In genomic region chr11:12381096-12381495, GRCm38 (mm10) we compare ENCODE assay signal across 23 mouse cellular contexts.
DNase-seq lines count a peak whose midpoint lies in the region; ATAC-seq and TF ChIP-seq lines count a peak whose summit lies in the region.
"Had no signal": no experiment of that assay in that cellular context is flagged by ENCODE, and none has a peak within 500 bp of the region (broad histone marks: within the 10 kb centered on the region; RNA-seq: fewer than 3 reads in every experiment).

No protein-coding gene starts in this region.

- H3K4me2 ChIP-seq in intestine, embryonic 15.5 days (replicated peaks): no peak overlapping the region
- no peak overlapping the region for H3K4me2 ChIP-seq in intestine, embryonic 16.5 days (ENCODE audit: low read depth, low read length)
- H3K4me2 ChIP-seq in stomach, embryonic 14.5 days (replicated peaks; ENCODE audit: low read depth, low read length): no peak overlapping the region
- no peak overlapping the region for H3K4me2 ChIP-seq in stomach, postnatal 0 days (replicated peaks; ENCODE audit: low read depth)
- H3K4me2 ChIP-seq: embryonic facial prominence, embryonic 12.5 days; embryonic facial prominence, embryonic 15.5 days; heart, embryonic 11.5 days; hindbrain, embryonic 12.5 days had no signal

- no peak overlapping the region for H3K9ac ChIP-seq in intestine, embryonic 15.5 days
- no peak overlapping the region for H3K9ac ChIP-seq in intestine, embryonic 16.5 days (ENCODE audit: low read depth, low read length)
- no peak overlapping the region for H3K9ac ChIP-seq in stomach, embryonic 14.5 days (replicated peaks; ENCODE audit: low read depth, low read length)
- no peak overlapping the region for H3K9ac ChIP-seq in stomach, postnatal 0 days (ENCODE audit: low read length)
- H3K9ac ChIP-seq: embryonic facial prominence, embryonic 12.5 days; embryonic facial prominence, embryonic 15.5 days; forebrain, postnatal 0 days; hindbrain, embryonic 12.5 days had no signal

- no peaks in the 10 kb centered on the region for H3K36me3 ChIP-seq in intestine, embryonic 15.5 days
- no peaks in the 10 kb centered on the region for H3K36me3 ChIP-seq in intestine, embryonic 16.5 days (ENCODE audit: control insufficient read depth, insufficient read depth, low read length)
- no peaks in the 10 kb centered on the region for H3K36me3 ChIP-seq in stomach, embryonic 14.5 days (ENCODE audit: control insufficient read depth, insufficient read depth, low read length)
- H3K36me3 ChIP-seq in stomach, postnatal 0 days (ENCODE audit: control insufficient read depth, insufficient read depth, low read length): no peaks in the 10 kb centered on the region
- H3K36me3 ChIP-seq: embryonic facial prominence, embryonic 12.5 days; embryonic facial prominence, embryonic 15.5 days; hindbrain, embryonic 12.5 days had no signal

- no peak for TF ChIP-seq CTCF in stomach, postnatal 0 days (IDR thresholded peaks at IDR 0.05; ENCODE audit: low read depth)

- no peak for ATAC-seq in intestine, embryonic 15.5 days
- no peak for ATAC-seq in intestine, embryonic 16.5 days
- ATAC-seq in stomach, embryonic 14.5 days (ENCODE audit: insufficient number of reproducible peaks, insufficient read depth, low FRiP score, low read depth): no peak
- ATAC-seq in stomach, postnatal 0 days (ENCODE audit: low FRiP score, low TSS enrichment): no peak
- ATAC-seq: activated CD4-positive, CD25-positive, alpha-beta regulatory T cell, adult 4 months; CD4-positive, CD25-positive, alpha-beta regulatory T cell, adult 4 months; forebrain, embryonic 14.5 days; forebrain, postnatal 0 days; hindbrain, postnatal 0 days had no signal

- H3K4me3 ChIP-seq in intestine, embryonic 15.5 days (replicated peaks): no peak overlapping the region
- H3K4me3 ChIP-seq in intestine, embryonic 16.5 days (ENCODE audit: low read length): no peak overlapping the region
- H3K4me3 ChIP-seq in stomach, embryonic 14.5 days (ENCODE audit: low read depth, low read length): no peak overlapping the region
- H3K4me3 ChIP-seq in stomach, postnatal 0 days (ENCODE audit: low read depth, low read length): no peak overlapping the region
- H3K4me3 ChIP-seq: embryonic facial prominence, embryonic 12.5 days; embryonic facial prominence, embryonic 15.5 days; gastrocnemius, adult 2 months; hindbrain, embryonic 12.5 days had no signal

- no peak for DNase-seq in stomach, postnatal 0 days (ENCODE audit: low spot score)
- DNase-seq in retina, postnatal 1 day: peak; percentile 52
- no peak for DNase-seq in layer of hippocampus, adult 9-10 months (ENCODE audit: low spot score)
- DNase-seq: adrenal gland, postnatal 14 days; cerebellum, adult 11 months; cerebellum, adult 2 months; cerebellum, adult 9-11 months; cerebellum, postnatal 25 days; forebrain, postnatal 0 days; gastrocnemius, adult 2 months; gastrocnemius, postnatal 14 days; heart, adult 11 months had no signal

- no peaks in the 10 kb centered on the region for H3K27me3 ChIP-seq in intestine, embryonic 15.5 days (replicated peaks)
- no peaks in the 10 kb centered on the region for H3K27me3 ChIP-seq in intestine, embryonic 16.5 days (replicated peaks; ENCODE audit: control insufficient read depth, insufficient read depth, low read length)
- H3K27me3 ChIP-seq in stomach, embryonic 14.5 days (ENCODE audit: control insufficient read depth, insufficient read depth, low read length): no peaks in the 10 kb centered on the region
- no peaks in the 10 kb centered on the region for H3K27me3 ChIP-seq in stomach, postnatal 0 days (ENCODE audit: control insufficient read depth, insufficient read depth, low read length)
- H3K27me3 ChIP-seq: embryonic facial prominence, embryonic 12.5 days; embryonic facial prominence, embryonic 15.5 days; hindbrain, embryonic 12.5 days had no signal

- 0 out of 2 replicates have a peak overlapping the region, but pooled peaks have one; percentile 51 for H3K27ac ChIP-seq in intestine, embryonic 15.5 days
- H3K27ac ChIP-seq in intestine, embryonic 16.5 days (ENCODE audit: low read length): no peak overlapping the region
- peak overlapping the region; percentile 39; the same call in 1 of the 2 replicates for H3K27ac ChIP-seq in stomach, embryonic 14.5 days (ENCODE audit: low read length)
- no peak overlapping the region for H3K27ac ChIP-seq in stomach, postnatal 0 days (replicated peaks)
- H3K27ac ChIP-seq: embryonic facial prominence, embryonic 12.5 days; embryonic facial prominence, embryonic 15.5 days; gastrocnemius, adult 2 months; hindbrain, embryonic 12.5 days; hindbrain, postnatal 0 days had no signal

- H3K9me3 ChIP-seq in intestine, embryonic 15.5 days: no peaks in the 10 kb centered on the region
- no peaks in the 10 kb centered on the region for H3K9me3 ChIP-seq in intestine, embryonic 16.5 days (ENCODE audit: control insufficient read depth, low read length)
- H3K9me3 ChIP-seq in stomach, embryonic 14.5 days (ENCODE audit: control insufficient read depth, low read depth, low read length): no peaks in the 10 kb centered on the region
- H3K9me3 ChIP-seq in stomach, postnatal 0 days (ENCODE audit: control insufficient read depth, low read length): no peaks in the 10 kb centered on the region
- H3K9me3 ChIP-seq: embryonic facial prominence, embryonic 12.5 days; embryonic facial prominence, embryonic 15.5 days; hindbrain, embryonic 12.5 days had no signal

- 84% methylated on average over 3 of the region's 3 CpGs for WGBS in intestine, embryonic 15.5 days
- WGBS in intestine, embryonic 16.5 days: 64% methylated on average over 3 of the region's 3 CpGs
- WGBS in stomach, embryonic 14.5 days: 76% methylated on average over 3 of the region's 3 CpGs
- WGBS in stomach, postnatal 0 days: 74% methylated on average over 3 of the region's 3 CpGs

- TF ChIP-seq EP300 in stomach, postnatal 0 days (optimal IDR thresholded peaks at IDR 0.05): no peak

- H3K4me1 ChIP-seq in intestine, embryonic 15.5 days (replicated peaks): no peaks in the 10 kb centered on the region
- peaks cover 2% of the 10 kb centered on the region; the same call in 1 of the 2 replicates for H3K4me1 ChIP-seq in intestine, embryonic 16.5 days (ENCODE audit: control insufficient read depth, insufficient read depth, low read length)
- H3K4me1 ChIP-seq in stomach, embryonic 14.5 days (ENCODE audit: control insufficient read depth, insufficient read depth, low read length): peaks cover 12% of the 10 kb centered on the region
- no peaks in the 10 kb centered on the region; the same call in 1 of the 2 replicates for H3K4me1 ChIP-seq in stomach, postnatal 0 days (replicated peaks; ENCODE audit: control insufficient read depth, insufficient read depth)
- H3K4me1 ChIP-seq: embryonic facial prominence, embryonic 12.5 days; hindbrain, embryonic 12.5 days had no signal

Comparison
In these comparisons a context has a peak if more than half of its experiments do, and no peak if none do; other contexts are left out.
1. H3K27ac ChIP-seq: peak in intestine, embryonic 15.5 days (single experiment) and stomach, embryonic 14.5 days (single experiment); none in intestine, embryonic 16.5 days (single experiment) and stomach, postnatal 0 days (single experiment).